Mouse (Mus musculus) myocyte (in vitro differentiated cells): ENCODE measurements around the gene Acoxl. TPM values are rescaled to one million over a fixed set of nuclear protein-coding genes. Genes with fewer than 3 reads are reported as not detected.

Source experiments
- H3K27me3 ChIP-seq: one replicate; pipeline ENCODE4 v1.6.1; 2011; ENCODE audit not compliant: control insufficient read depth, insufficient read depth, insufficient read length
- H3K36me3 ChIP-seq: one replicate; pipeline ENCODE4 v1.6.1; 2011; ENCODE audit not compliant: control insufficient read depth, insufficient read depth
- H3K4me2 ChIP-seq: one replicate; pipeline ENCODE4 v1.6.1; 2011; ENCODE audit warnings: low read depth, control low read depth
- H3K4me3 ChIP-seq: one replicate; pipeline ENCODE4 v1.5.1; 2011; ENCODE audit warnings: mild to moderate bottlenecking, control low read depth, moderate library complexity
- H3K79me2 ChIP-seq: one replicate; pipeline ENCODE4 v1.6.1; 2011; ENCODE audit not compliant: control insufficient read depth, insufficient read depth
- H3ac ChIP-seq: one replicate; pipeline ENCODE4 v1.6.1; 2011; ENCODE audit not compliant: control insufficient read depth, insufficient read length
- CEBPB ChIP-seq: IDR thresholded peaks from 2 replicates; pipeline ENCODE4 v1.6.1; 2011; ENCODE audit warnings: mild to moderate bottlenecking, moderate library complexity; ENCODE audit not compliant: poor library complexity, insufficient read depth, severe bottlenecking
- E2F4 ChIP-seq: IDR thresholded peaks from one replicate; pipeline ENCODE4 v1.6.1; 2011; ENCODE audit warnings: mild to moderate bottlenecking, control low read depth, moderate library complexity; ENCODE audit not compliant: insufficient read depth
- MAX ChIP-seq: IDR thresholded peaks from one replicate; pipeline ENCODE4 v1.6.1; 2011; ENCODE audit warnings: low read depth, mild to moderate bottlenecking, control low read depth
- MYOD1 ChIP-seq, 3 experiments: IDR thresholded peaks; one replicate each; pipeline ENCODE4 v1.6.1; 2011; ENCODE audit warnings: control low read depth in 2 of 3, low read depth in 2 of 3, mild to moderate bottlenecking in 2 of 3, moderate library complexity in 1 of 3; ENCODE audit not compliant: insufficient read length in 2 of 3, control insufficient read depth in 1 of 3
- MYOG ChIP-seq, 3 experiments: IDR thresholded peaks; one replicate each; pipeline ENCODE4 v1.6.1; 2011; ENCODE audit warnings: control low read depth in 2 of 3, low read depth in 2 of 3, mild to moderate bottlenecking in 2 of 3; ENCODE audit not compliant: insufficient read length in 2 of 3, control insufficient read depth in 1 of 3, insufficient read depth in 1 of 3
- POLR2A ChIP-seq: IDR thresholded peaks from one replicate; pipeline ENCODE4 v1.6.1; 2011; ENCODE audit warnings: low read depth, mild to moderate bottlenecking, control low read depth, moderate library complexity; ENCODE audit not compliant: insufficient read length
- POLR2AphosphoS2 ChIP-seq: IDR thresholded peaks from one replicate; pipeline ENCODE4 v1.6.1; 2011; ENCODE audit warnings: low read depth, control low read depth; ENCODE audit not compliant: insufficient read length
- REST ChIP-seq: IDR thresholded peaks from one replicate; pipeline ENCODE4 v1.6.1; 2011; ENCODE audit warnings: mild to moderate bottlenecking, control low read depth, moderate library complexity; ENCODE audit not compliant: insufficient read depth, insufficient read length
- SRF ChIP-seq: IDR thresholded peaks from one replicate; pipeline ENCODE4 v1.6.1; 2011; ENCODE audit warnings: low read depth; ENCODE audit not compliant: control insufficient read depth, insufficient read length
- TCF12 ChIP-seq: IDR thresholded peaks from one replicate; pipeline ENCODE4 v1.6.1; 2011; ENCODE audit warnings: mild to moderate bottlenecking, control low read depth; ENCODE audit not compliant: poor library complexity, insufficient read depth, severe bottlenecking
- TCF3 ChIP-seq: IDR thresholded peaks from one replicate; pipeline ENCODE4 v1.6.1; 2011; ENCODE audit warnings: low read depth, control low read depth; ENCODE audit not compliant: insufficient read length
- USF1 ChIP-seq: IDR thresholded peaks from one replicate; pipeline ENCODE4 v1.6.1; 2011; ENCODE audit warnings: low read depth, mild to moderate bottlenecking, control low read depth, moderate library complexity
- polyA plus RNA-seq: library from polyadenylated mRNA; unstranded; fragments of >200 nt; fragmentation: generic; extraction: Trizol; gene quantifications from one replicate; pipeline ENCODE4 v1.2.1, GENCODE M21; 2012; ENCODE audit warnings: missing spikeins

The Acoxl gene
- polyA plus RNA-seq, 1 experiment: 0.01 TPM

DNA sequence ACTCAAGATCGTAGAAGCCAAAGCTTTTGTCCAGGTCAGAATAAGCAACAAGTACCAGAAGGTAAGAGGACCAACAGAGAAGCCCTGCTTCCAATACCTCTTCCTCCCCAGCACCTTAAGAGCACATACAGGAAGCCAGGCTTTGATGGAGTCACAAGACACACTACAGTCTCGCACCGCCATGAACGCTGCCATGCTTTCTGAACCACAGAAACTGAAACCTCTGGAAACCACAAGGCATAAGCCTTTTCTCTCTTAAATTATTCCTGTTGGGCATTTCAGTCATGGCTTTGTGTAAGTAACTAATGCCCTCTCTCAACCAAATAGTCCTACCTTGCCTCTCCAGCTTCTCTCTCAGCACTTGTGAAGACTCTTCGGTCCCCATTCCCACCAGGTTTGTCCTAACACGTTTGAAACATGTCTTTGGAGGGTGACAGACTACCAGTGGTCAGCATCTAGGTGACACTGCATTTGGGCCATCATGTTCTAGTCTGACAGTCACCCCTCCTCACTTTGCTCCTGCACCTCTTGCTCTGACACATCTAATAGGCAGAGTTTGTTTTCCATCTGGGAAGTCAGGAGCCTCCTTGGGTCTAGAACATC, 251.7 kb downstream of the Acoxl start:
- Histone ChIP-seq H3K79me2 (no peaks in the 10 kb centered on the region), H3ac (no peak overlapping the region), H3K36me3 (no peaks in the 10 kb centered on the region), H3K27me3 (peaks cover 4% of the 10 kb centered on the region), H3K4me2 (no peak overlapping the region), H3K4me3 (no peak overlapping the region)
- TF ChIP-seq MAX: no peak
- no peak for TF ChIP-seq SRF

DNA sequence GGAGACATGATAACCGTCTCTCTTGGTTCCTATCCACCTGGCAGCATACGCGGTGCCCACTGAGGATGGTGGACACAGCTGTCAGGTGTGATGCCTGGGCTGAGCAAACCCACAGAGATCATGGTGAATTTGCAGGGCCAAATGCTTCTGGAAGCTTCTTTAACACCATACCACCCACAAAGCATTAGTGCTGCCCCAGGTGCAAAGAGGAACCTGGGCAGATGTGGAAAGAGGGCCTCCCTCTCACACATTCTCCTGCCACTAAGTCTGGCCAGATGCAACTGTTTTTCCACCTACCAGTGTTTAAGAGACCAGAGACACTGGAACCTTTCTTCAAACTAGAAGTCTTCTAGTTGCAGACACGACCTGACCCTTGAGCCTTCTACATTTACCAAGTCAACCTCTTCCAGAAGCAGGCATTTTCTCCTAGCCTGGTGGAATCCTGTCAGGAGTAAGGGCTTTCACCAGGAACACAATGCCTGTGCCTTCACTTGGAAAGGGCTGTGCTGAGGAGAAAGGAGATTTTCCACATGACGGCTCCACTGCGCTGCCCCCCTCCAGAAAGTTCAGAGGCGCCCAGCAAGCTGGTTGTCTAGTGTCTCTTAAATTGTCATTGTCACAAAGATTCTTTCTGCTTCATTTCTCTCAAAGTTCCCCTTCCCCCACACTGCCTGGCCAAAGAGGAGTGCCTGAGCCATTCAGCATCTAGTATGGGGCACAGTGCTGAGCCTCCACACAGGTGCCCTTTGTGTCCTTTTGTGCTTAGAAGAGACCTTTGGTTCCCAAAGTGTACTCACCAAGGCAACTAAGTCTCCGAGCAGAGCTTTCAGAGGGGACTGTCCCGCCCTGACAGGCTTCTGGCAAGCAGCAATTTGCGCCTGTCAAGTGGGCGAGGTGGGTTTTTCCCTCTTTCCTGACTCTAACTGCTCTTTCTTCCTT, 253.0 kb downstream of the Acoxl start:
- Histone ChIP-seq H3K79me2 (no peaks in the 10 kb centered on the region), H3K4me3 (no peak overlapping the region), H3K4me2 (no peak overlapping the region), H3K27me3 (peaks cover 4% of the 10 kb centered on the region), H3ac (no peak overlapping the region), H3K36me3 (no peaks in the 10 kb centered on the region)
- TF ChIP-seq MAX (no peak), MYOG (IDR thresholded peaks at IDR 0.05; ENCODE audit: control insufficient read depth in 1 of 3, insufficient read depth in 1 of 3, insufficient read length in 2 of 3, low read depth in 2 of 3) (no peak), USF1 (no peak), TCF12 (no peak), TCF3 (no peak), E2F4 (no peak), CEBPB (no peak), SRF (no peak), POLR2A (no peak), MYOD1 (IDR thresholded peaks at IDR 0.05; ENCODE audit: control insufficient read depth in 1 of 3, insufficient read length in 2 of 3, low read depth in 2 of 3) (no peak), POLR2AphosphoS2 (no peak), REST (no peak)

DNA sequence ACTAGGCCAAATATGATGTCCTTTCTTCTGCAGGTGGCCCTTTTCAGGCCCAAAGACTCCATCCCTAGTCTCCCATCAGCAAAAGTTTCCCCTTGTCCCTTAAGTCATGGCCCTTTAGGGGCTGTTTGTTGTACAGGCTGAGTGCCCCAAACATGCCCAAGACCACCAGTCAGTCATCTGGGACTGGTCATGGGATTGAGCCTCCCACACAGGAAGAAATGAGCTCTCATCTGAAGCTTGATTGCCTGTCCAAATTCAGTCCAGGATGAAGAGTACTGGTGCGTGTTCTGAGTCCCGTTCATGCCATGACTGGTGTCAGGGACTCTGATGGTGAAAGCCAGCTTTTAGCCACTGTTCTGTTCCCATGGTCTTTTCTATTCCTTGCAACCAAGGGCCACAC, 253.8 kb downstream of the Acoxl start:
- Histone ChIP-seq H3ac (no peak overlapping the region), H3K27me3 (peaks cover 4% of the 10 kb centered on the region), H3K79me2 (no peaks in the 10 kb centered on the region), H3K4me3 (no peak overlapping the region), H3K36me3 (no peaks in the 10 kb centered on the region), H3K4me2 (no peak overlapping the region)
- TF ChIP-seq SRF: no peak
- no peak for TF ChIP-seq REST
- no peak for TF ChIP-seq MYOG (IDR thresholded peaks at IDR 0.05; ENCODE audit: control insufficient read depth in 1 of 3, insufficient read depth in 1 of 3, insufficient read length in 2 of 3, low read depth in 2 of 3)
- TF ChIP-seq E2F4: no peak
- no peak for TF ChIP-seq MAX
- no peak for TF ChIP-seq POLR2A
- no peak for TF ChIP-seq MYOD1 (IDR thresholded peaks at IDR 0.05; ENCODE audit: control insufficient read depth in 1 of 3, insufficient read length in 2 of 3, low read depth in 2 of 3)
- no peak for TF ChIP-seq POLR2AphosphoS2
- no peak for TF ChIP-seq TCF3
- TF ChIP-seq TCF12: no peak
- TF ChIP-seq USF1: no peak
- no peak for TF ChIP-seq CEBPB

DNA sequence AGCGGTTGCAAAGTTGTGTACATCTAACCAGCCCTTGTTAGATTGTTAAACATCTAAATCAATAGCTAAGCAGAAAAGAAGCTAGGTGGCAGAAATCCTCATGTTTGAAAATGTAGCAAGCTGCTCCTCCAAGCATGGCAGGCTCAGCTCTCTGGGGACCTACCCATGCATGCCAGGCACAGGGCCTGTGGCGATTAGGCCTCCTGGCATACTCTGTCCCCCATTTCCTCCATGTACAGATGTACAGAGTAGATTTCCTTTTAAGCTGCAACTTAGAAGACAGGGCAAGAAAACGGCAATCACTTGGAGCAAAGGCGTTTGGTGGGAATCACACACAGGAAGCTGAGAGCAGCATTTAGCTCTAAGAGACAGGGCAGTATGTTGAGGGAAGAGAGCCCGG, 255.5 kb downstream of the Acoxl start:
- Histone ChIP-seq H3K4me2 (no peak overlapping the region), H3K4me3 (no peak overlapping the region), H3K27me3 (peaks cover 4% of the 10 kb centered on the region), H3K79me2 (no peaks in the 10 kb centered on the region), H3K36me3 (no peaks in the 10 kb centered on the region), H3ac (no peak overlapping the region)
- TF ChIP-seq SRF (no peak), CEBPB (no peak), USF1 (no peak), MYOD1 (IDR thresholded peaks at IDR 0.05; ENCODE audit: control insufficient read depth in 1 of 3, insufficient read length in 2 of 3, low read depth in 2 of 3) (no peak), POLR2A (no peak), E2F4 (no peak), MYOG (IDR thresholded peaks at IDR 0.05; ENCODE audit: control insufficient read depth in 1 of 3, insufficient read depth in 1 of 3, insufficient read length in 2 of 3, low read depth in 2 of 3) (no peak), REST (no peak), POLR2AphosphoS2 (no peak), MAX (no peak), TCF3 (no peak), TCF12 (no peak)
